Mouse (Mus musculus) cerebellum, adult 2 months (tissue): ENCODE results near the gene Fam222b.

Experiments
- CTCF ChIP-seq: fragments of 200-500 bp; IDR thresholded peaks from 2 replicates; pipeline ENCODE4 v1.5.1; 2011; ENCODE audit warnings: low read depth, mild to moderate bottlenecking, control low read depth, low read length, moderate library complexity, borderline replicate concordance; ENCODE audit not compliant: insufficient read depth
- POLR2A ChIP-seq: fragments of 200-500 bp; IDR thresholded peaks from 2 replicates; pipeline ENCODE4 v1.6.1; 2011; ENCODE audit warnings: low read length, control low read depth, borderline replicate concordance; ENCODE audit not compliant: insufficient read depth

- TF ChIP-seq POLR2A: no peak
- TF ChIP-seq CTCF: no peak
Observed at GRCm38 (mm10) chr11:78205361-78206206, 111.1 kb downstream of the Fam222b start.
